In genomic region chr9:61055928-61056730, GRCm38 (mm10) we compare ENCODE assay signal across 9 mouse cellular contexts.
DNase-seq lines count a peak whose midpoint lies in the region; ATAC-seq and TF ChIP-seq lines count a peak whose summit lies in the region.
"Had no signal": no experiment of that assay in that cellular context is flagged by ENCODE, and none has a peak within 500 bp of the region (broad histone marks: within the 10 kb centered on the region; RNA-seq: fewer than 3 reads in every experiment).

No protein-coding gene starts in this region.

- H3K27ac ChIP-seq in lung, embryonic 14.5 days (ENCODE audit: low read depth), result no peak overlapping the region
- H3K27ac ChIP-seq in heart, embryonic 16.5 days (ENCODE audit: low read length), result peak overlapping the region; percentile 62
- H3K27ac ChIP-seq in stomach, embryonic 16.5 days (ENCODE audit: low read length), result no peak overlapping the region; the same call in 1 of the 2 replicates
- H3K27ac ChIP-seq: kidney, postnatal 0 days had no signal

- H3K9me3 ChIP-seq in lung, embryonic 14.5 days (ENCODE audit: low read depth, low read length), result no peaks in the 10 kb centered on the region
- peaks cover 14% of the 10 kb centered on the region for H3K9me3 ChIP-seq in heart, embryonic 16.5 days (replicated peaks; ENCODE audit: control insufficient read depth, low read length)
- H3K9me3 ChIP-seq in stomach, embryonic 16.5 days (replicated peaks; ENCODE audit: control insufficient read depth, low read length), result 0 out of 2 replicates have a peak, but pooled peaks cover 7% of the 10 kb centered on the region

- ATAC-seq in lung, embryonic 14.5 days (ENCODE audit: insufficient read depth), result no peak
- no peak for ATAC-seq in heart, embryonic 16.5 days (replicated peaks; ENCODE audit: extremely low read depth, insufficient read depth, low FRiP score)
- no peak for ATAC-seq in stomach, embryonic 16.5 days (ENCODE audit: insufficient read depth, low FRiP score)

- H3K36me3 ChIP-seq in lung, embryonic 14.5 days (ENCODE audit: insufficient read depth), result no peaks in the 10 kb centered on the region
- no peaks in the 10 kb centered on the region for H3K36me3 ChIP-seq in heart, embryonic 16.5 days (ENCODE audit: control insufficient read depth, insufficient read depth)
- no peaks in the 10 kb centered on the region for H3K36me3 ChIP-seq in stomach, embryonic 16.5 days (ENCODE audit: control insufficient read depth, insufficient read depth, low read length)

- H3K4me2 ChIP-seq in lung, embryonic 14.5 days, result peak overlapping the region; percentile 1; the same call in 1 of the 2 replicates
- peak overlapping the region; percentile 6 for H3K4me2 ChIP-seq in heart, embryonic 16.5 days (ENCODE audit: low read depth, low read length)
- no peak overlapping the region; the same call in 1 of the 2 replicates for H3K4me2 ChIP-seq in stomach, embryonic 16.5 days (ENCODE audit: low read depth, low read length)

- no peaks in the 10 kb centered on the region; the same call in 1 of the 2 replicates for H3K27me3 ChIP-seq in lung, embryonic 14.5 days (ENCODE audit: insufficient read depth, low read length)
- peaks cover 27% of the 10 kb centered on the region for H3K27me3 ChIP-seq in heart, embryonic 16.5 days (ENCODE audit: control insufficient read depth, insufficient read depth, low read length)
- H3K27me3 ChIP-seq in stomach, embryonic 16.5 days (ENCODE audit: control insufficient read depth, insufficient read depth, low read length), result no peaks in the 10 kb centered on the region

- DNase-seq in cerebellum, postnatal 36 days, result peak; percentile 23 to 43
- no peak for DNase-seq in cerebellum, adult 18-20 months
- no peak for DNase-seq in lung, embryonic 14.5 days
- no peak for DNase-seq in lung, postnatal 25 days (ENCODE audit: low spot score)
- no peak for DNase-seq in adrenal gland, postnatal 36 days
- no peak for DNase-seq in adrenal gland, postnatal 25 days

- 74% methylated on average over 15 of the region's 15 CpGs for WGBS in lung, embryonic 14.5 days
- WGBS in heart, embryonic 16.5 days, result 67% methylated on average over 15 of the region's 15 CpGs
- WGBS in stomach, embryonic 16.5 days, result 81% methylated on average over 15 of the region's 15 CpGs

- no peak overlapping the region for H3K4me3 ChIP-seq in lung, embryonic 14.5 days (ENCODE audit: low read depth, low read length)
- H3K4me3 ChIP-seq in heart, embryonic 16.5 days (ENCODE audit: low read length), result peak overlapping the region; percentile 8
- no peak overlapping the region for H3K4me3 ChIP-seq in stomach, embryonic 16.5 days (replicated peaks; ENCODE audit: low read length)

- no peak overlapping the region for H3K9ac ChIP-seq in lung, embryonic 14.5 days
- H3K9ac ChIP-seq in heart, embryonic 16.5 days (ENCODE audit: low read length), result no peak overlapping the region
- 0 out of 2 replicates have a peak overlapping the region, but pooled peaks have one; percentile 12 for H3K9ac ChIP-seq in stomach, embryonic 16.5 days (ENCODE audit: low read length)

- H3K4me1 ChIP-seq in lung, embryonic 14.5 days (ENCODE audit: insufficient read depth), result peaks cover 10% of the 10 kb centered on the region; the same call in 1 of the 2 replicates
- peaks cover 11% of the 10 kb centered on the region for H3K4me1 ChIP-seq in heart, embryonic 16.5 days (ENCODE audit: control insufficient read depth, insufficient read depth, low read length)
- peaks cover 21% of the 10 kb centered on the region for H3K4me1 ChIP-seq in stomach, embryonic 16.5 days (ENCODE audit: control insufficient read depth, insufficient read depth, low read length)

- no peak for TF ChIP-seq CTCF in lung, embryonic 14.5 days (IDR thresholded peaks at IDR 0.05; ENCODE audit: low read depth)

Comparison
In these comparisons a context has a peak if more than half of its experiments do, and no peak if none do; other contexts are left out.
1. DNase-seq: peak in cerebellum, postnatal 36 days (2 of 2); none in cerebellum, adult 18-20 months (0 of 2), lung, embryonic 14.5 days (single experiment), lung, postnatal 25 days (single experiment), adrenal gland, postnatal 36 days (0 of 2) and adrenal gland, postnatal 25 days (single experiment).